Mouse (Mus musculus): ENCODE data around the gene Olfml3.

GRCm38 (mm10) chr3:103682473-103682872 is 55.3 kb downstream of the Olfml3 start:
- TF ChIP-seq CTCF (conservative IDR thresholded peaks at IDR 0.05; ENCODE audit: low read length), result no peak
- TF ChIP-seq POU5F1 (IDR thresholded peaks at IDR 0.05; ENCODE audit: borderline replicate concordance, low read length), result no peak
- TF ChIP-seq NANOG (IDR thresholded peaks at IDR 0.05; ENCODE audit: borderline replicate concordance, low read length), result no peak

Measured in E14TG2a.4 (cell line).